Mouse (Mus musculus): ENCODE data around the gene Unkl.

GRCm38 (mm10) chr17:25162161-25162560 is 26.0 kb upstream of the Unkl start, which contains the start of gene Ccdc154:
- TF ChIP-seq CTCF (IDR thresholded peaks at IDR 0.05; ENCODE audit: control insufficient read depth, insufficient read depth, insufficient replicate concordance, low read depth, low read length): no peak
- TF ChIP-seq POLR2A (IDR thresholded peaks at IDR 0.05; ENCODE audit: control insufficient read depth, low read depth, low read length): no peak
